Mouse (Mus musculus) left cerebral cortex, postnatal 36 days (tissue): ENCODE measurements around the gene Ciz1. TPM values are rescaled to one million over a fixed set of nuclear protein-coding genes. Genes with fewer than 3 reads are reported as not detected.

Experiments used
- DNase-seq, 2 experiments: peaks; one replicate each; pipeline ENCODE4 v3.0.0; 2021 to 2022; ENCODE audit warnings: low spot score in 2 of 2, mixed read lengths in 1 of 2
- intact Hi-C: fragments of 180-260 bp; cut with DNase I; formaldehyde crosslinking; loops from one replicate; pipeline ENCODE4 v1.15.1; 2025
- total RNA-seq, 2 experiments: library from RNA; stranded (reverse); gene quantifications; 2 replicates each; pipeline ENCODE4 v1.2.3; 2021

Gene Ciz1
- total RNA-seq, 2 experiments from 2014 or later = 60.4 to 97.8 TPM

DNA sequence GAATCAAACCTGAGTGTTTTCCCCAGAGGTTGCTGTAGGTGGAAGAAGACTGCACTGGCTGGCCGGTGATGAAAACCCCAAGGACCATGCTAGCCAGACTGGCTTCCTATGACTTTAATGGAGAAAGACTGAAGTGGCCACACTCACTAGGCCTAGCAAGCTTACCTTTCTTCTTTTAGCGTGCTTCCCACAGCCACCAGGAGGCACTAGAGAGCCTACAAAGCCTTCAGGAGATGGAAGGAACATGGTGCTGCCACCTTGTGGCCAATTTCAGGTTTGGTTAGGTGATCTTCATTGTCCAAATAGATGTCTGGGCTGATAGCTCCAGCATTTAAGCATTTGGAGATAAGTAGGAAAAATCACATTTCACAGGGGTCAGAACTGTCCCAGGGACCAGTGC lies 52.5 kb downstream of the Ciz1 start:
- intact Hi-C loops = loop anchor here (1.0 to 5.0 kb wide), 2 partner anchors 84 to 163 kb away; no protein-coding TSS in a partner anchor

DNA sequence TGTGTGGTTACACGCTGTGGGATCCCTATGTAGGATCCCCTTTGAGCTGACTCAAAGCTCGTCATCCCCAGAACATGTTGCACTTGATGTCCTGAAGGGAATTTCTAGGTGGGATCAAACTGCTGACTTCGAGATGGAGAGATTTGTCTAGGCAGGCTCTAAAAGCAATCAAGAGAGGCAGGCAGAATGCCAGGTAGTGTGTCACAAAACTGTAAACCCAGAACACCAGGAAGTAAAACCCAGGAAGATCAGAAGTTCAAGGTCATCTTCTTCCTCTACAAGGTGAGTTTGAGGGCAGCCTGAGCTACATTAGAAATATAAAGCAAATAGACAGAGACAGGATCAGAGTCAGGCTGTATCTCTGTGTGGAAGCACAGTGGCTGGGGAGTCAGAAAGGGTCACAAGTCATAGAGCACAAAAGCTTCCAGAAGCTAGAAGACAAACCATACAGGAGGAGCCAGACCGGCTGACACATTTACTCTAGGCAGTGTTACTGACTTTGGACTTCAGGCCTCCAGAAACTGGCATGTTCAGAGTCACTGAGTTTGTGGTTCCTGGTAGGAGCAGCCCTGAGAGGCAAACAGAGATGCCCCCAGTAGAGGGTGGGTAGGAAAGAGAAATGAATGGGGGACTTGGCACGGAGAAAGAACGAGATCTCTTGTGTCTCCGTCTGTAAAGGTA lies 55.2 kb downstream of the Ciz1 start:
- intact Hi-C loops = no loop called here
- DNase-seq = no peak

More for the DNA sequence above, 52.5 kb downstream of the Ciz1 start:
- peak; percentile 87 to 92 for DNase-seq

DNA sequence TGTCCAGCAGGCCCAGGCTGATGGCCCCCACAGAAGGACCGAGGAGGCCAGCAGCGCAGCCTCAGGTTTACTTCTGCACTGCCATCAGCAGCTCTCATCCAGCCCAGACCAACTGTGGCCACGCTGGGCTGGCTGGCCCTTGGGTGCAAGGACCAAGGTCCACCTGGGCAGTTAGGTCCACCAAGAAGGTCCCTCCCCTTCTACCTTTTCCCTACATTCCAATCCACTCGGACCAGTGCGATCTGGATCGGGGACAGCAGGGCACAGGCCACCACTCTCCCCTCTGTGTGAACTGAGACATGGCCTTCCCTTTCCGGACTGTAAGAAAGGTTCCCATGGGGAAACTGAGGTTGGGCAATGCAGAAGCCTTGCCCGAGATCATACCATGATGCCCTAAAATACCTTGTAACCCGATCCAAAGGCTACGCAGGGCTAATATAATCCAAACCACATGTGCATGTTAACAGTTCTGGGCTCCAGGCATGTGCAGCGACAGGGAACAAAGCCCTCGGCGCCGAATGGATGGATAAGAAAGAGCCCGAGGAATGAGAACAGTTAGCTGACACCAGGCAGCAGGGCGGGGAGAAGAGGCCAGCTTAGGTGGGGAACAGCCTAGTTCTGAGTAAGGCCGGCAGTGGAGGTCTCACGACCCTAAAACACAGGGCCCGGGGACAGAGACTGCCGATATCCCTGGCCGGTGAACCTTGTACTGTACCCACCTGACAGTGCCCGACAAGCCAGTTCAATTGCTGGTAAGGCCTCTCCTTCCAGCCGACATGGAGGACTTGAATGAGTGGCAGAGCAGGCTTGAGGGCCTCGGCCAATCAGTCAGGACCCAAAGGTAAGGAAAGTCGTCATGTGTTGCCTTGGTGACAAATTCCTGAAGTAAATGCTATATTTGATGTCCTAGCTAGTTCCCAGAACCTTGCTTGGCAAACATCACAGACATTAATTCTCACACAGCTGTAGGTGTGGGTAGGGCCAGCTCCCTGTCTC lies 56.6 kb downstream of the Ciz1 start:
- intact Hi-C loops = no loop called here
- DNase-seq = no peak

DNA sequence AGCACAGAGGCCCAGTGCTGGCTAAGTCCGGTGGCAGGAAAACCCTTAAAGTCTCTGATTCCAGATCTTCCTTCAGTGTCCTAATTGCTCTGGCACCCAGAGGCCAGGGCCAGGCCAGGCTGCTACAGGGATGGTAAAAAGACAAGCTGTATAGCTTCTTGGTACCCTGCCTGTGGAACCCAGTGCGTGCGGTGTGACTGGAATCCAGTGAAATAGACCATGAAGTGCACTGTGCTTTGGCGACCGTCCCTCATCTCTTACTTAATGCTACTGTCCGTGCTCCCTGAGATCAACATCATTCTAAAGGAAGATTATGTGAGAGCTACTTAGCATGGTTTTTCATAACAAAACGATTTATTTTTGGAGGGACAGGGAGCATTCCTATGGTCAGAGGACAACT lies 59.3 kb downstream of the Ciz1 start:
- intact Hi-C loops = no loop called here
- no peak for DNase-seq

DNA sequence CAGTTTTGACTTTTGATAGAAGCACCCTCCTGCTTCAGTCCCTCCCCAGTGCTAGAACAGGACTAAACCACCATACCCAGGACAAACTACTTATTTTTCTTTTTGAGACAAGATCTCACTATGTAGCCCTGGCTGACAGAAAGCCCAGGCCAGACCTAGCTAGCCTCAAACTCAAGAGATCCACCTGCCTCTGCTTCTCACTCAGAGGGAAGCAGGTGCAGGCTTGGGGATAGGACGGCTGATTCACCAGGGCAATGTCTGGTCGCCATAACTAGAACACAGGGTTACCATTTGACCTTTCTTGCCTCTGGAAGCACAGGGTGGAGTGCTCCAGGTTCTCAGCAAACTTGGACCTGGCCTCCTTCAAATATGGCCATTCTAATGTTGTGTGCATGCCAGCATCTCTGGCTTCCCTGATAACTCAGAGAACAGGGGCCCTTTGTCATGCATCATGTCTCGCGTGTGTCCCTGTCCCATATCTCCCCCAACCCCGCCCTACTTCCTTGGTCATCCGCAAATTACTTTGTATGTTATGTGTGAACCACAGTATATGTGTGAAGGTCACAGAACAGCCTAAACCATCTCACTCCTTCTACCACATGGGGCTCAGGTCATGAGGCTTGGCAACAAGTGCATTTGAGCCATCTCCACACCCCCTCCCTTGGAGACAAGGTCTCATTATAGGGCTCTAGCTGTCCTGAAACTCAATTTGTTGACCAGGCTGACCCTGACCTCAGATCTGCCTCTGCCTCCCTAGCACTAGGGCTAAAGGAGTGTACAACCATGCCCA lies 60.8 kb downstream of the Ciz1 start:
- intact Hi-C loops = no loop called here
- DNase-seq = no peak

DNA sequence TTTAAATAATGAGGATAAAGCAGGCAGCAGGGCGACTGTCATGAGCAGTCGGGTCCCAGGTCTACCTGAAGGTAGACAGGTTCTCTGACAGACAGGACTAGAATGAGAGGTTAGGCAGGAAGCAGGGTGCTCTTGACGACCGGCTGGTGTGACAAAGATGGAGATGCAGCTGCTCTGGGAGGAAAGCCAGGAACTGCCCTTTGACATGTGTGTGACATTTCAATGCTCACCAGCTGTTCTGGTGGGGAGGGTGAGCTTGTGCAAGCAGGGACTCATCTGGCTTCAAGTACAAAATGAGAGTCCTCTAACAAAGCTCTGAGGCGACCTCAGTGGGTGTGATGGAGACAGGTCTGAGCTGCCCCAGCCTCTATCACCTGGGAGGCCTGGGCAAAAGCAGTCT lies 61.8 kb downstream of the Ciz1 start:
- intact Hi-C loops = no loop called here
- no peak for DNase-seq

DNA sequence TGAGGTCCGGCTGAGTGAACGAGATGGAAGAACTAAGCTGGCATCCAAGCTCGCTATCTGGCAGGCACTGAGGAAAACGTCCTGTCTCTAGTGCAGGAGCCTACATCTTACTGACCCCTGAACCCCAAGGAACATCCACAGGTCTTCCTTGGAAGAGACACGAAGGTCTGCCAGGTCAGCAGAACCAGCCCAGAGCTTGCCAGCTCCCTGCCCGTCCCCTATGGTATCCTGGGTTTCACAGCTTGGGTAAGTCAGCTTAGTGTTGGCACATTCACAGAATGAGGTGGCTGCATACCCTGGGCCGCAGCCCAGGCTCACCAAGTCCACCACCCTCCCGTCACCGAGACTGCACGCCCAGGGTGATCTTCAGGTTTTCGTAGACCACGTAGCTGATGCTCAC lies 63.7 kb downstream of the Ciz1 start:
- no peak for DNase-seq
- intact Hi-C loops = no loop called here

DNA sequence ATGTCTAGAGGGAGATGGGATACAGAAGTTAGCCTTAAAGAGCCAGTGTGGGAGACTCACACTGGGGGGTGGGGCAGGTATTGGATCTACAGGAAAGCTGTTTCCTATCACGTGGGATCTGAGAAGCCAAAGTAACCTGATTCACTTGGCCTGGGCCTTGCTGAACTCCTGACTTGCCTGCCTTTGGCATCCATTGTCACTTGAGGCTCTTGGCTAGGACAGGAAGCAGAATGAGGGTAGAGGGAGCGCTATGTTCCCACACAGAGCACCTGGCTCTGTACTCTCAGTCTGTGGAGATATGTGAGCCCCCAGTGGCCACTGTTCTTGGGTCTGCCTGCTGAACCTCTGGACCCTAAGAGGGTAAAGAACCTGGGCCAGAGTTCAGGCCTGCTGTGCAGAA lies 64.4 kb downstream of the Ciz1 start:
- no peak for DNase-seq
- intact Hi-C loops = no loop called here

DNA sequence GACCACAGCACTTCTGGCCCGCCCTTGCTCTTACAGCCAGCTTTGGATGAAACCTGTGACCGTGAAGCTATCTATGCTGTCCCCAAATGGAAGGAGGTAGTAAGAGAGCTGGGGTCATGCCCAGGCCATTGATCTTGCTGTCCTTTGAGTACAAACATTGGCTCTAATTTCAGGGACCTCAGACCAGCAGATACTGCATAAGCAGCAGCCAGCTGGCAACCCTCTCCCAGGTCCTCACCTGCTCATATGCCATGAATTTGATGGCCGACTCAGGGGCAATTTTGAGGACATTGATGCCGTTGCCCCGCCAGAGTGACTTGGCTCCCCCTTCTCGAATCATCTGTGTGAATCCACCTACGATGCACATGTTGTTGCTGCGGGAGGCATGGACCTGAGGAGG lies 65.4 kb downstream of the Ciz1 start:
- intact Hi-C loops = no loop called here
- DNase-seq = no peak

DNA sequence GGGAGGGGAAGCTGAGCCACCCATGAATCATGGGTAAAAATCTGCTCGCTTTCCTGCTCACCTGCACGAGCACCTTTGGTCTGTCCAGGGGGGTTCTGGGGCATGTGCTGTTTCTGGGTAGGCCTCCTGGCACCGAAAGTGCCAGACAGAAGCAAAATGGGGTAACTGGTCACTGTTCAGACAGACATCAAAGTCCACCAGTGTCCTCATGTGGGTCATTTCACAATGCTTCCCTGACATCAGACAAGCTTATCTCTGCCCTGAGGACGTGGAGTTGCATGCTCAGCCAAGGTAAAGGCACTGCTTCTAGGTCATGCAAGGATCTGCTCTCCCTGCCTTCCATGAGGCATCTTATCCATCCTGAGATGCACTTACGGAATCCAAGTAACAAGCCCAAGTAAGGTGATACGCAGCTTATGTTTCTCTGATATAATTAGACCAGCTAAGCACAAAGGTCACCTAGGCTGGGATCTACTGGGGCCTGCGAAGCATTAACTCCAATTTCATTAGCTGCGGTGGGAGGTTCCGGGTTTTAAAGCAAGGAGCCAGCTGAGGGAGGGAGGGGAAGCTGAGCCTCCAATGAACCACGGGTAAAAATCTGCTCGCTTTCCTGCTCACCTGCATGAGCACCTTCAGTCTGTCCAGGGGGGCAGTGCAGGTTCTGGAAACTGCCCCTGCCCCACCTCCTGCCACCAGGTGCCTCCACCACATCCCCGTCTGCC lies 66.5 kb downstream of the Ciz1 start:
- no peak for DNase-seq
- intact Hi-C loops = no loop called here

DNA sequence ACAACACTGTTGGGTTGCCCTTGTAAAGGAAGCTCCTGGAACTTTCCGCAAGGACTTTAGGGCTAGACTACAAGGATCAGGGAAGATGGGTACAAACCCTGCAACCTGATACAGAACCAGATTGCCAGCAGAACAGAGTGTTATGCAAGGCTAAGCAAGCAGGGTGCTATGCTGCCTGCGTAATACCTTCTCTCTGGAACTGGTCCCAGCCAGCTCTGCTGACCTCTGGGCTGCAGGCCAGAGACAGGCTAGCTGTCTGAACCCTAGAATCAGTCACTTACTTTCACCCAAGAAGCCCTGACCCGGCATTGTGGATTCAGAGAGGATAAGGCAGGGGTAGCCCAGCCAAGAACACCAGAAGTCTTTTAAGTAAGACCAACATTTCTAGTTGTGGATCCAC lies 67.2 kb downstream of the Ciz1 start:
- intact Hi-C loops = no loop called here
- DNase-seq = no peak

DNA sequence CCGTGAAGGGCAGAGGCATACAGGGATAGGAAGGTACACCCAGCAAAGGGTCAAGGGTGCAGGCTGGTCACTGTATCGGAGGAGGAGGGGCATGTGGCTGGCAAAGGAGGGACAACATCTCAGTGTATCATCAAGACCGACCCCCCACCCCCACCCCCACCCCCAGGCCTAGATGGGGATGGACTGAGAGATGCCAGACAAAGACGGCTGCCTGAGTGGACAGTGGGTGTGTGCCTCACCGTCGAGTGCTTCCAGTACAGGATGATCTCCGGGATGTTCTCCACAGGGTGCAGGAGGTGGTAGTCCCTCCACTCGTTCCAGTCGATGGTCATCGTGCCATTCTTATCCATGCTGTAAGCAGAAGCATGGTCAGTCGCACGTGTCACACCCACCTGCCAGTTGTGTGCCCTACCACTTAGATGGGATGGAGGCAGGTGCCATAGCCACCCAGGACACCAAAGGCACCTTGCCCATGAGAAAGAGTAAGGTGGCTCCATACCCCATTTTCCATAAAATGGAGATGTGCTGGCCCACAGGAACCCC lies 68.0 kb downstream of the Ciz1 start:
- no peak for DNase-seq
- intact Hi-C loops = no loop called here

DNA sequence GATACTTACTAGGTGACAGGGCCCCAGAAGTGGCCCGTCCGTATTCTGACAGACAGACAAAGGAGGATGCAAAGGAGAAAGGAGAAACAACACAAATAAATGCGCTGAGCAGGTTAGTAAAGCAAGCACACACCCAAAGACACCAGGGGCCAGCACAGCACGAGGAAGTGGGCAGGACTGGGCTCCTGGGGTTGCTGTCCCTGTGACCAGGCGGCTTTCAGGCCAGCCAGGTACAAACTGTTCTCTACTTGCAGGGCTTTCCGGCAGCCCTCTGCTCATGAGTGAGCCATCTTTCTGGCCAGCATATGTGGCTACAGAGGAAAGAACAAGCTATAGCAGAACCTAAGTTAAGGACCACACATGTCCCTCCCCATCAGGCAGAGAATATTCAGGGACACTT lies 68.5 kb downstream of the Ciz1 start:
- DNase-seq = no peak
- intact Hi-C loops = no loop called here

DNA sequence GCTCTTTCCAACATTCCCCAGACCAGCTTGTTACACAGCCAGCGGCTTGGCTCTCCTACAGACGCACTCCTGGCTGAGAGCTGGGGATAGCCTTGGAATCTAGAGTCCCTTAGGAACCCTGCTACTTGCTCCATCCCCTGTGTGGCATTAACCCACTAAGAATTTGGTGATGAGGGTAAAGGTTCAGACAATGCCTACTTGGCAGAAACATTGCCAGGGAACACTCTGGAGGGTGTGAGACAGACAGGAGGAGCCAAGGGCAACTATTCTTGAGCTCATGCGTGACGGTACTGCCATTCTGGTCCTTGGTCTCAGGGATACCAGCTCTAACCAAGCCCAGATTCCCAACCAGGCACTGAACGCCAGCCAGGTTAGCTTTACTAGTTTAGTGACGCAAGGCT lies 69.7 kb downstream of the Ciz1 start:
- intact Hi-C loops = no loop called here
- no peak for DNase-seq

DNA sequence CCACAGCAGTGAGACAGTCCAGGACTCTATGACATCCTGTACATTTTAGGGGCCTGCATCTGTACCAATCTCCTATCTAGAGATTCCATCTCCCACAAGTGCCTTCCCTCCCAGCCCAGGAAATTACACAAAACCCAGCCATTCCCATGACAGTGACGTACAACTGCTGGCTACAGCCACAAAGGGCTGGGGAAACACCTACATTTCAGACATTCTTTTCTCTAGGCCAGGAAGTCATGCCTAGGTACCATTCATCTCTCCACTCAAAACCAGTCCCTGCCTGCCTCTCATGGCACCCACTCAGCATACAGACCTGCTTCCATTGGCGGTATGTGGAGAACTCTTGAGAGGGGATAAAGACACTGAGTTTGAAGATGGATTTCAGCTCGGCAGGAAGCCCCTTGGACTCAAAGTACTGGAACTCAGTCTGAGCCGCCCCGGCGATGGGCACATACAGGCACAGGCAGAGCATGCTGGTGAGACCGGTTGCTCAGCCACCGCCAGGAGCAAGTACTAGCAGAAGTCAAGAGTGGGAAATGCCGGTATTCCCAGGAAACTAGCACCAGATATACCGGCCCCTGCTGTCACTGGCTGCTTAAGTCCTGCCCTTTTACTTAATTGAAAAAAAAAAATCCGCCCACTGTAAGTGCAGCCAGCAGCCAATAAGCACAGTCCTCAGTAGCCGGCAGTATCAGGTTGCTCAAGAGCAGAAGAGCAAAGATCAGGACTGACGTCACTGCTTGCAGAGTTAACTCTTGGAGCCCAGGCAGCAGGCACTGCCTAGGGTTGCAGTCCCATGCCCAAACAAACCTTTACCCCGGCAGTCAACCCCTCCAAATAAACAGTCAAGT lies 71.6 kb downstream of the Ciz1 start:
- no peak for DNase-seq
- intact Hi-C loops = no loop called here

DNA sequence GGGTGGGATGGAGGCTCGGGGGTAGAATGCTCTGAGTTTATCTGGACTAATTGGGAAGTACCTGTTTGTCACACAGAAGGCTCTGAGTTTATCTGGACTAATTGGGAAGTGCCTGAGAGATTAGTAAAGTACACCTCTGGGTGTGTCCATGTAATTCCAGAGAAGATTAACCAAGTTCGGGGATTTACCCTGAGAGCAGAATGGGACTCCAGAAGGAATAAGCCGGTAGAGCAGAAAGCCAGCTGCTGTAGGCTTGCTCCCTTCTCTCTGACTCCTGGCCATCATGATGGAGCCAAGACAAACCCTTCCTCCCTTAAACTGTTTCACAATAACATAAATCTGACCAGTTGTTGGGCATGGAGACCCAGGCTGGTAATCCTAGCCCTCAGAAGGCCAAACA lies 72.7 kb downstream of the Ciz1 start:
- intact Hi-C loops = no loop called here
- DNase-seq = no peak

DNA sequence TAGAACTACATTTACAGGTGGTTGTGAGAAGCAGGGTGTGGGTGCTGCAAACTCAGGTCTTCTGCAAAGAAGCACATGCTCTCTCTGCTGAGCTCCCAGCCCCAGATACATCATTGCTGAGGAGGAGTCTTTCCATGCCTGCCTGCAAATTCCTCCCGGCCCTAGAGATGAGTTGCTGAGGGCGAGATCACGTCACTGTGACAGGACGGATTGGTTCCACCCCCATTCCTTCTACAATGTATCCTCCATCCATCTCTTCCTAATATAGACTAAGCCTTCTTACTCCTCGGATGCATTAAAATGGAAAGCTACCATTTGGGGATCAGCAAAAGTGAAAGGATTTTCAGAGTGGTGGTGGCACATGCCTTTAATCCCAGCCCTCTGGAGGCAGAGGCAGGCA lies 73.4 kb downstream of the Ciz1 start:
- intact Hi-C loops = no loop called here
- DNase-seq = no peak

DNA sequence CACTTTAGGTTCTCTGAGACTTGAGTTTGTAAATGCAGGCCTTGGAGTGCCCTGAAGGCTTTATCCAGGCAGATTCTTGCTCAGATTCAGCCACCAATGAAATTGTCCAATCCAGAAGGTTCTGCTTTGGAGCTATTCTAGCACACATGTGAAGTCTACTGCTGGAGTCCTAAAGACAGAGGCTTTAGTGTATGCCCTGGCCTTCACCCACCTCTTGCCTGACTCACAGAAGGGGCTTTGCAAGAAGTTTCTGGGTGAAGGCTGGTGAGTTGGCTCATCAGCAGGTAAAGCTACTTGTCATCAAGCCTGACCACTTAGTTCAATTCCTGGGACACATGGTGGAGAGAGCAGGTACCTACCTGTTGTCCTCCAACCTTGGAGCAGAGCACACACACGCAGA lies 74.0 kb downstream of the Ciz1 start:
- intact Hi-C loops = no loop called here
- DNase-seq = no peak
